Comparison of ENCODE assay signal across 17 mouse cellular contexts in the genomic region with DNA sequence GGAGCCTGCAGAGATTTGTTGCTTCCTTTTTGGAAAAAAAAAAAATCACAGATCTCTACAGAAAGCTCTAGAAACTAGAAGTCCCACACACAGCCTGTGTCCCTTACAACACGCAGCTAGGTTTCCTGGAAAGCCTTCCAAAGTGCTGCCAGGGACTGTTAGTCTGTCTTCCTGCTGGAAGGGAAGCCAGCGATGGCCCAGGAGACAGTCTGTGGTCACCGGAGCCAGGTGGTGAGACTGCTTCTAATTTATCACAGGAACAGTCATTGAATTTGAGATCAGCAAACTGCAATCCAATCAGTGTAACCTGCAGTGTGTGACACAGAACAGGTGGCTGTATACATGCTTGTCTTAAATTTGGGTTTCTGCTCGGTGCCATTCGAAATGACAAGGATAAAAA.
"Had no signal": no experiment of that assay in that cellular context is flagged by ENCODE, and none has a peak within 500 bp of the region (broad histone marks: within the 10 kb centered on the region; RNA-seq: fewer than 3 reads in every experiment).

No protein-coding gene starts in this region.

- H3K9ac ChIP-seq: kidney, embryonic 15.5 days; liver, embryonic 13.5 days; midbrain, embryonic 12.5 days; midbrain, embryonic 15.5 days; neural tube, embryonic 12.5 days; neural tube, embryonic 15.5 days had no signal

- H3K27me3 ChIP-seq: kidney, embryonic 15.5 days; liver, embryonic 13.5 days; midbrain, embryonic 12.5 days; midbrain, embryonic 15.5 days; neural tube, embryonic 12.5 days; neural tube, embryonic 15.5 days had no signal

- ATAC-seq: midbrain, embryonic 15.5 days had no signal

- DNase-seq: kidney, postnatal 10 days; kidney, postnatal 36 days; layer of hippocampus, postnatal 36 days; liver, embryonic 13.5 days; lung, adult 2 months; lung, postnatal 14 days; right cerebral cortex, adult 18-20 months; right cerebral cortex, postnatal 14 days; thymus, adult 18-20 months; thymus, postnatal 36 days had no signal

- H3K4me1 ChIP-seq: kidney, embryonic 15.5 days; midbrain, embryonic 12.5 days; midbrain, embryonic 15.5 days; neural tube, embryonic 12.5 days had no signal

- H3K4me3 ChIP-seq: kidney, embryonic 15.5 days; left cerebral cortex, adult 2 months; liver, embryonic 13.5 days; midbrain, embryonic 12.5 days; midbrain, embryonic 15.5 days; neural tube, embryonic 12.5 days; neural tube, embryonic 15.5 days had no signal

- H3K4me2 ChIP-seq: kidney, embryonic 15.5 days; liver, embryonic 13.5 days; midbrain, embryonic 12.5 days; midbrain, embryonic 15.5 days; neural tube, embryonic 12.5 days; neural tube, embryonic 15.5 days had no signal

- H3K36me3 ChIP-seq: kidney, embryonic 15.5 days; liver, embryonic 13.5 days; midbrain, embryonic 12.5 days; midbrain, embryonic 15.5 days; neural tube, embryonic 12.5 days; neural tube, embryonic 15.5 days had no signal

- H3K27ac ChIP-seq: kidney, embryonic 15.5 days; left cerebral cortex, adult 2 months; liver, embryonic 13.5 days; macrophage; midbrain, embryonic 12.5 days; midbrain, embryonic 15.5 days; neural tube, embryonic 12.5 days; neural tube, embryonic 15.5 days had no signal

- H3K9me3 ChIP-seq: kidney, embryonic 15.5 days; liver, embryonic 13.5 days; midbrain, embryonic 12.5 days; midbrain, embryonic 15.5 days; neural tube, embryonic 12.5 days; neural tube, embryonic 15.5 days had no signal
